Mouse (Mus musculus): ENCODE results near the gene Amdhd1. TPM values are rescaled to one million over a fixed set of nuclear protein-coding genes. Genes with fewer than 3 reads are reported as not detected.

The Amdhd1 gene
- polyA plus RNA-seq, 2 experiments from 2014 or later: 0.43 to 0.82 TPM

Other genes with a start within 250 kb of the Amdhd1 start
- gene Elk3, start 228.9 kb downstream of the Amdhd1 start, polyA plus RNA-seq (2017; shearing (Covaris generic)): 10 to 100 TPM; 26.0 to 26.3 TPM
- gene Lta4h, start 86.6 kb downstream of the Amdhd1 start, polyA plus RNA-seq (2017; shearing (Covaris generic)): 100 to 1,000 TPM; 241 to 284 TPM
- 1 to 10 TPM in 1 of 2 experiments, not detected in 1; 1.0 TPM for gene Hal, start 51.3 kb downstream of the Amdhd1 start, polyA plus RNA-seq (2017; shearing (Covaris generic))
- 1 to 10 TPM; 2.0 to 2.6 TPM for gene Ccdc38, start 599 bp upstream of the Amdhd1 start, polyA plus RNA-seq (2017; shearing (Covaris generic))
- gene Snrpf, start 49.7 kb upstream of the Amdhd1 start, polyA plus RNA-seq (2017; shearing (Covaris generic)): 10 to 100 TPM; 55.4 to 63.9 TPM
- under 1 TPM; 0.12 to 0.27 TPM for gene Ntn4, start 100.6 kb upstream of the Amdhd1 start, polyA plus RNA-seq (2017; shearing (Covaris generic))